Mouse (Mus musculus) lung, postnatal 0 days (tissue): ENCODE results near the gene Arl10.

Experiments used
- CTCF ChIP-seq: IDR thresholded peaks from 2 replicates; pipeline ENCODE4 v1.5.1; 2016; ENCODE audit warnings: antibody characterized with exemption, mild to moderate bottlenecking
- EP300 ChIP-seq: IDR thresholded peaks from 2 replicates; pipeline ENCODE4 v1.6.1; 2016; ENCODE audit warnings: antibody characterized with exemption, mild to moderate bottlenecking, control low read depth

- TF ChIP-seq CTCF (no peak), EP300 (no peak)
These were observed 15.5 kb downstream of the Arl10 start, which contains the start of the genes Nop16 and Higd2a for GRCm38 (mm10) chr13:54589996-54590951.
